Mouse (Mus musculus) thymus, postnatal 36 days (tissue): ENCODE results near the gene Mgarp.
A peak's percentile ranks its signal among the peaks of the same experiment; 100 is the strongest.
"Not testable (repeated sequence)": the region's sequence is repeated elsewhere in the genome, so short reads cannot be mapped to it uniquely, and the experiment has no call there.

Experiments
- DNase-seq, 2 experiments: peaks; one replicate each; pipeline ENCODE4 v3.0.0; 2022; ENCODE audit warnings: mixed read lengths in 2 of 2

Mgarp gene

GRCm38 (mm10) chr3:51396219-51397068, at the start of gene Mgarp:
TSS of gene Mgarp (minus strand) at chr3:51396738.
- peak; percentile 72 to 73 for DNase-seq

GRCm38 (mm10) chr3:51434871-51435595, 38.5 kb upstream of the Mgarp start:
- no peak for DNase-seq

- not testable (repeated sequence) for DNase-seq
Observed at GRCm38 (mm10) chr3:51434364-51434763, 37.8 kb upstream of the Mgarp start.

DNA sequence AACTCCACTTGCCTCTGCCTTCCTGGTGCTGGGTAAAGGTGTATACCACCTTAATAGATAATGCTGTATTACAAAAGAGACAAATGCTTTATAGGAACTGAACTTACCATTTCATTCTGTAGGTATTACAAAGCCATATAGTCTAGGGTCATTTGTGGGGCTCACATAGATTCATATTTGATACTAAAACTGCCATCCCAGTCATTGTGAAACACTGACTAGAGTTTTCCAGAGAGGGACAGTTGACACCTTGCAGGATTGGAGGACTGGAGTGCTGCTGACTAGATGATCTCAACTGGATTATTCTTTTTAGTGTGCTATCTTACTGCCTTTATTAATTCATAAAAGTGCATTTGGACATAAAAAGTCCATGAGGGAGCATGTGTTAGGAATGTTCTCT, 28.9 kb upstream of the Mgarp start:
- no peak for DNase-seq

- DNase-seq = no peak
Observed at GRCm38 (mm10) chr3:51421921-51422320, 25.4 kb upstream of the Mgarp start.

- DNase-seq = no peak
Observed at GRCm38 (mm10) chr3:51417966-51418365, 21.4 kb upstream of the Mgarp start.

DNA sequence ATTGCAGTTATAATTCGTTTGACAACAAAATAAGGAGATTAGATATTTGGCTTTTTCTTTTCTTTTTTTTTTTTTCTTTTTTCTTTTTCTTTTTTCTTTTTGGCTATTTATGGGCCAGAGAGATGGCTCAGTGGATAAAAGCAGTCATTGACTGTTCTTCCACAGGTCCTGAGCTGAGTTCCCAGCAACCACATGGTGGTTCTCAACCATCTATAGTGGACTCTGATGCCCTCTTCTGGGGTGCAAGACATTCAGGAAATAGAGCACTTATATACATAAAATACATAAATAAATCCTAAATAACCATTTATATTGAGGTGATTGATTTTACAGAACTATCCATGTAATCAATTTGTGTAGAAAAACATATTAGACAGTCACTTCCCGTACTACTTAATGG, 20.9 kb upstream of the Mgarp start:
- no peak for DNase-seq

DNA sequence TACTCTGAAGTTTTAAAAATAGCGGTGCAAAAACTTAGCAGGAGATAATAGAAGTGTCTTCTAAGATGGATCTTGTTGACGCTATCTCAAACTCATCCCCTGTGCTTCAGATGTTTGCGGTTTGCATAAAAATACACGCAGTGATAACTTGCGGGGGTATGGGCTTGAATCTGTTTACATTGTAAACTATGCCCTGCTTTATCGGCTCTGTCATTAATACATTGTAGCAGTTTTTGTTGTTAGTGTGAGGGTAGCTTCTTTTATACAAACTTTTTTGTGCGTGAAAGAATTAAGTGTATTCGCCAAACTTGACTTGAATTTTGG, 20.6 kb upstream of the Mgarp start:
- no peak for DNase-seq

GRCm38 (mm10) chr3:51416364-51417134, 20.0 kb upstream of the Mgarp start:
- peak; percentile 57 to 69 for DNase-seq

GRCm38 (mm10) chr3:51416073-51416363, 19.5 kb upstream of the Mgarp start:
- no peak for DNase-seq

DNA sequence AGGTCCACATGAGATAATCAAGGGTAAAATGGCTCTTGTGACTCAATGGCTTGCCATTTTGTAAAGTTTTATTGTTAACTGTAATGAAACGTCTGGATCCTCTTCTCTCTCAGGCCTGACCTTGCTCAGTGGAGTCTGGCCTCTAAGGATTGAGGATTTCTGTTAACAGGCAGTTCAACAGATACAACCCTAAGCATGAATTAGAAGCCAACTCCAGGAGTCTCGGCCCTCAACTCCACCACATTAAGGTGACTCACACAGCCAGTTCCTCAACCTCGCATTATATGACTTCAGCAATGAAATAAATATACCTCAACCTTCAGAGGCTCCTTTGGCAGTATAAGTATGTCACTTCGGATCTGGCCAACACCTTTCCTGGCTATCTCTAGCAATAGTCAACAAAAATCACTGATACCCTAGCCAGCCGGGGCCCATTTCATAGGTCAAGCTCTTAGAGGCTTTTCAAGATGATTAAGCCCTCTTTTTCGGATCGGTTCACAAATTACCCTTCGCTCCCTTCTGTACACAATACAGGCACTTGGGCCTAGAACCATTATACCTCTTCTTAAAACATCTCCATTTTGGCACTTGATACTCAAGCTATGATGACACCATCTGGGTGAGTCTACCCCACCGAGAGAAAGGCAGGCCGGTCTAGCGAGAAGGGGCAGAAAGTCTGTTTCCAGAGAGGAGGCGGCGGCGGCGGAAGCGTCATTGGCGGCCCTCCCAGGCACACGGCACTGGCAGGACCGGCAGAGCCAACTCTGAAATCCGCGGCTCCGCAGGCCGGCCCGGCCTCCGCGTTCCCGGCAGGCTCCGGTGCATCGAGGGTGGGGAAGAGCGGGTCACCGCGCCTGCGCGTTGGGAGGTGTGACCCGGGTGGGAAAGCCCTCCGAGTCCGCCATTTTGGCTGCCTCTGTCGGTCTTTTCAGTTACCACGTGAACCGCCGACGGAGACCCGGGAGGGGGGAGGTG, 18.8 kb upstream of the Mgarp start, which contains the start of gene Naa15:
Gene Naa15, plus strand, starts transcription at position 51 of the 975 bp plus-strand sequence.
- DNase-seq = peak; percentile 95 to 97

DNA sequence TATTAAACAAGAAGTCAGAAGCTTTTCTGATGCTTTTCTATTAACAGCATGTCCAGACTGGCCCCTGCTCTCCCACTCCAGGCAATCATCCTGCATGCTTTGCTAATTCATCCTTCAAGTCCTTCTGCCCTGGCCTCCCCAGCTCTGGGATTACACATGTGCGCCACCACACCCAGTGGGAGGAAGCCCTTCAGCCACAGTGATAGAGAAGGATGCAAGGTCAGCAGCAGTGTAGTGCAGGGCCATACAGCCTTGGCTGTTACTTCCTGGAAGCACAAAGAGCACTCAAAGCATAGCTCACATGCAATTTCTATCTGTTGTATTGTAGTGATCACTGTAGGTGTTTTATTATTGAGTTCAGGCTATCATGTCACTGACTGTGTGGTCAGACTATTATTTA, 16.7 kb upstream of the Mgarp start:
- DNase-seq = no peak

GRCm38 (mm10) chr3:51412457-51412856, 15.9 kb upstream of the Mgarp start:
- DNase-seq = no peak

GRCm38 (mm10) chr3:51408561-51409183, 12.1 kb upstream of the Mgarp start, which contains the start of gene Ndufc1:
TSS of gene Ndufc1 (minus strand) at chr3:51408988.
- peak; percentile 94 to 97 for DNase-seq

GRCm38 (mm10) chr3:51407870-51408560, 11.5 kb upstream of the Mgarp start:
- no peak for DNase-seq

DNA sequence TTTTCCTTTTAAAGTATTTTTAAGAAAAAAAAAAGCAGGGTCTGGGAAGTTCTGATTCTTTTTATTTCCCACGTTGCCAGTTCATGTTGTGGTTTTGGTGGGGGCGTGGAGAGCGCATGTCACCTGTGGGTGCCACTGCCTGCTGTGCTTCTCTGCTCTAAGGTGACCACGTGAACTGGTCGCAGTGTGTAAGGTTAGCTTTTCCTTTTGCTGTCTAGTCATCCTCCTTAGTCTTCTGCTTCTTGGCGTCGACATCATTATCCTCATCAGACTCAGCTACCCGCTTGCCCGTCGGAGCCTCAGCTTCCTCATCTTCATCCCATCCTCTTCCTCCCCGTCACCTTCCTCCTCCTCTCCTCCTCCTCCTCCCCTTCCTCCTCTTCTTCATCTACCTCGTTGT, 6.1 kb upstream of the Mgarp start:
- no peak for DNase-seq

- not testable (repeated sequence) for DNase-seq
Observed at GRCm38 (mm10) chr3:51402054-51402453, 5.5 kb upstream of the Mgarp start.

DNA sequence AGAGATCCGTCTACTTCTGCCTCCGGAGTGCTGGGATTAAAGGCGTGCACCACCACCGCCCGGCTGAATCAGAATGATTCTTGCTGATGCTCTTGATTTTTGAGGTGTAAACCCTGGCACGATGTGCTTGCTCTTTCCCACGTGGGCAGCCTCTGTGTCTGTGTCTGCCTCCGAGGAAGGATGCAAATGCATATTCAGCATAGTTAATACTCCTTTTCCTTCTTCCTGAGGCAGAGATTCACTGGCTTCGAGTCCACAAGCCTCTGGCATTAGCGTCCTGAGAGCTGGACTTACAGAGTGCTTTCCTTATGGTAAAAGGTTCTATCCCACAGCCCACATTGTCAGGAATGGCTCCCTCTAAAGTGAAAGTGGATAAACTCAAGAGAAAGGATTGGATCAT, 4.1 kb upstream of the Mgarp start:
- no peak for DNase-seq

DNA sequence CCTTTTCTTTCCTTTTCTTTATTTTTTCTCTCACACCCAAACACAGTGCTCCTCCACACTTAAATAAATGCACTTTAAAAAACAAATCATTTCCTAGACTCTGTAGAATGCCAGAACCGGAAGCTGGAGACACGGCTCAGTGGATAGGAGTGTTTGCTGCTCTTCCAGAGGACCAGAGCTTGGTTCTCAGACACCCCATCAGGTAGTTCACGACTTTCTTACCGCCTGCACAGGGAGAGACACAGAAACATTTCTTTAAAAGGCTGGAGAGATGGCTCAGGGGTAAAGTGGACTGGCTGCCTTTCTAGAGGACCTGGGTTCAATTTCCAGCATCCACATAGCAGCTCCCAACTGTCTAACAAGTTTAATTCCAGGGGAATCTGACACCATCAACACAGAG, 3.0 kb upstream of the Mgarp start:
- no peak for DNase-seq

- DNase-seq = no peak
Observed at GRCm38 (mm10) chr3:51398667-51399066, 2.1 kb upstream of the Mgarp start.

DNA sequence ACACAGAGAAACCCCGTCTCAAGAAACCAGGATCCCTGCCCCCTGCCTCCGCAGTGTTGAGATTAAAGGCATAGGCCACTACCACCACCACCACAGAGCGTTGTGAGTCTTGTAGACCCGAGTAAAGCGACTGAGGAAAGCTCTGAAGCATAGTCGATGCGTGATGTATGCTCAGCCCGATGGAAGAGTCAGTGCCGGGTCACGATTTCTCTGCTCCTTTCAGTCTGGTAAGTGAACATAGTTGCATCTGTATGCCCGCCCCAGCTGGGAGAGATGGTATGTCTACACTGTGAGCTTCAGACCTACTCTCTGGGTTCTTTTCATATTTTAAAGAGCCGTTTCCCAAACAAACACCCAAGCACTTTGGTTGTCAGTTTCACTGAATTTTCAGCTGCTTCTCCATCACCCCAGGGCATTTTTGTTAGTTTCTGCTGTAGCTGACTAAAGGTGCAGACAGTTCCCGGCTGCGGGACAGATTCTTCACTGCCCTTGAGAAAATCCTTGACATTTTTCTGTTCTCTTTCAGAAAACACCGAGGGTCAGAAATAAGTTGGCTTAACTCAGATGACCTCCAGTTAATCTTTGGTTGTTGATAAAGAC, 1.3 kb upstream of the Mgarp start:
- DNase-seq = no peak
